Mouse (Mus musculus) liver, embryonic 14.5 days (tissue): Measurements from ENCODE around the gene Rsc1a1.

Experiments
- CTCF ChIP-seq: IDR thresholded peaks from 2 replicates; pipeline ENCODE4 v1.5.1; 2016; ENCODE audit warnings: antibody characterized with exemption, low read depth, control low read depth
- EP300 ChIP-seq: IDR thresholded peaks from 2 replicates; pipeline ENCODE4 v1.6.1; 2016; ENCODE audit warnings: antibody characterized with exemption, low read depth

DNA sequence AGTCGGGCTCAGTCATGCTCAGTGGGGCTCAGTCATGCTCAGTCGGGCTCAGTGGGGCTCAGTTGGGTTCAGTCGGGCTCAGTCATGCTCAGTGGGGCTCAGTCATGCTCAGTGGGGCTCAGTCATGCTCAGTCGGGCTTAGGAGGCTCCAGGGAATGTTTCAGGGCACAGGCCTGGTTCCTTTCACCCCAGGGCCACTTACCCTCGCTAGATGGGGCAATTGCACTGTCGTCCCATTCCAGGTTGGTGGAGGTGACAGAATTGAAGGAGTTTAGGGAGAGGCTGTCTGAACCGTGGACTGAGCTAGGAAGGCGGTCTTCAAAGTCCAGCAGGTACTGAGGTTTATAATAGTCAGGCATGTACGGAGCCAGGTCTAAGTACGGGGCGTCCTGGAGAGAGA is 45.9 kb downstream of the Rsc1a1 start:
- no peak for TF ChIP-seq CTCF
- TF ChIP-seq EP300 = no peak
